In genomic region chr7:35819486-35819885, GRCm38 (mm10) we compare ENCODE assay signal across 16 mouse cellular contexts. TPM values are rescaled to one million over a fixed set of nuclear protein-coding genes. Genes with fewer than 3 reads are reported as not detected.
DNase-seq lines count a peak whose midpoint lies in the region; ATAC-seq and TF ChIP-seq lines count a peak whose summit lies in the region.
"Had no signal": no experiment of that assay in that cellular context is flagged by ENCODE, and none has a peak within 500 bp of the region (broad histone marks: within the 10 kb centered on the region; RNA-seq: fewer than 3 reads in every experiment).

No protein-coding gene starts in this region.

- 0 out of 2 replicates have a peak, but pooled peaks cover 3% of the 10 kb centered on the region for H3K9me3 ChIP-seq in heart, embryonic 11.5 days (replicated peaks; ENCODE audit: control insufficient read depth, low read length)
- no peaks in the 10 kb centered on the region for H3K9me3 ChIP-seq in hindbrain, embryonic 13.5 days
- H3K9me3 ChIP-seq: embryonic facial prominence, embryonic 12.5 days; limb, embryonic 10.5 days; midbrain, embryonic 12.5 days had no signal

- no peak for TF ChIP-seq CTCF in Patski (IDR thresholded peaks at IDR 0.05)

- POLR2A ChIA-PET in Patski (lab: Charles Lee): no interaction called here

- WGBS in heart, embryonic 11.5 days (ENCODE audit: insufficient replicate concordance): 66% methylated on average over 4 of the region's 4 CpGs
- 73% methylated on average over 4 of the region's 4 CpGs for WGBS in hindbrain, embryonic 13.5 days

- H3K27ac ChIP-seq in heart, embryonic 11.5 days (ENCODE audit: low read depth, low read length): no peak overlapping the region
- no peak overlapping the region for H3K27ac ChIP-seq in hindbrain, embryonic 13.5 days
- H3K27ac ChIP-seq: embryonic facial prominence, embryonic 12.5 days; forebrain, embryonic 10.5 days; limb, embryonic 10.5 days; liver, embryonic 14.5 days; midbrain, embryonic 12.5 days had no signal

- no peaks in the 10 kb centered on the region for H3K4me1 ChIP-seq in heart, embryonic 11.5 days (ENCODE audit: control insufficient read depth, insufficient read depth, low read length)
- no peaks in the 10 kb centered on the region for H3K4me1 ChIP-seq in hindbrain, embryonic 13.5 days (replicated peaks)
- H3K4me1 ChIP-seq: embryonic facial prominence, embryonic 12.5 days; forebrain, embryonic 10.5 days; midbrain, embryonic 12.5 days had no signal

- no peaks in the 10 kb centered on the region for H3K27me3 ChIP-seq in heart, embryonic 11.5 days (ENCODE audit: control insufficient read depth, insufficient read depth, low read length)
- H3K27me3 ChIP-seq in Patski: no peaks in the 10 kb centered on the region
- H3K27me3 ChIP-seq in hindbrain, embryonic 13.5 days: no peaks in the 10 kb centered on the region
- H3K27me3 ChIP-seq: embryonic facial prominence, embryonic 12.5 days; midbrain, embryonic 12.5 days had no signal

- no peak overlapping the region for H3K4me3 ChIP-seq in heart, embryonic 11.5 days (ENCODE audit: low read depth, low read length)
- H3K4me3 ChIP-seq in hindbrain, embryonic 13.5 days: no peak overlapping the region
- H3K4me3 ChIP-seq: embryonic facial prominence, embryonic 12.5 days; forebrain, embryonic 10.5 days; limb, embryonic 10.5 days; midbrain, embryonic 12.5 days had no signal

- ATAC-seq in heart, embryonic 11.5 days (replicated peaks; ENCODE audit: insufficient number of reproducible peaks, low FRiP score, low TSS enrichment): no peak
- no peak for ATAC-seq in Patski
- ATAC-seq in hindbrain, embryonic 13.5 days (ENCODE audit: low FRiP score): no peak

- intact Hi-C loops in heart, postnatal 14 days (cut with DNase I): no loop called here
- intact Hi-C loops in left cerebral cortex, postnatal 36 days (cut with DNase I): no loop called here

- H3K4me2 ChIP-seq in heart, embryonic 11.5 days: no peak overlapping the region
- no peak overlapping the region for H3K4me2 ChIP-seq in hindbrain, embryonic 13.5 days
- H3K4me2 ChIP-seq: embryonic facial prominence, embryonic 12.5 days; midbrain, embryonic 12.5 days had no signal

- CTCF ChIA-PET in Patski (lab: Charles Lee): interaction anchor here (1.4 kb wide), 1 partner anchor 22 kb away, joined by 3 read pairs; no protein-coding TSS in a partner anchor

- no peaks in the 10 kb centered on the region for H3K36me3 ChIP-seq in heart, embryonic 11.5 days (ENCODE audit: control insufficient read depth, insufficient read depth, low read length)
- H3K36me3 ChIP-seq in hindbrain, embryonic 13.5 days: no peaks in the 10 kb centered on the region
- H3K36me3 ChIP-seq: embryonic facial prominence, embryonic 12.5 days; forebrain, embryonic 10.5 days; limb, embryonic 10.5 days; midbrain, embryonic 12.5 days had no signal

- in situ Hi-C loops in Patski (cut with MboI; ENCODE audit: low pct_unique_long_range_greater_than_20kb): no loop called here

- peak; percentile 16 to 56 for DNase-seq in heart, postnatal 14 days
- DNase-seq in Patski (ENCODE audit: low read depth, low spot score): peak; percentile 43
- peak; percentile 38 for DNase-seq in gastrocnemius, postnatal 25 days
- peak; percentile 80 for DNase-seq in lung, postnatal 10 days
- no peak for DNase-seq in cerebellum, adult 11-12 months
- no peak for DNase-seq in left cerebral cortex, postnatal 36 days (ENCODE audit: low spot score in 2 of 2)
- DNase-seq: B cell, adult 2 months; cerebellum, postnatal 14 days; thymus, adult 2 months had no signal

- H3K9ac ChIP-seq in heart, embryonic 11.5 days (ENCODE audit: low read depth, low read length): no peak overlapping the region
- no peak overlapping the region for H3K9ac ChIP-seq in hindbrain, embryonic 13.5 days
- H3K9ac ChIP-seq: embryonic facial prominence, embryonic 12.5 days; liver, embryonic 14.5 days; midbrain, embryonic 12.5 days had no signal

RNA-seq across cellular contexts. Expression of gene Zfp507, which starts 16.7 kb away (rescaled TPM):
- 10 to 100 TPM; 14.2 to 14.9 TPM for total RNA-seq in heart, postnatal 14 days (2021)
- polyA plus RNA-seq in heart, embryonic 11.5 days (2014; fragmentation: Nextera tagmentation; extraction: Ambion mirVana): 11.6 and 14.4 TPM in 2 replicates
- 19.1 TPM for polyA plus RNA-seq in Patski (2021)
- 10 to 100 TPM; 13.8 to 15.4 TPM for total RNA-seq in gastrocnemius, postnatal 25 days (2021)
- 10 to 100 TPM; 29.4 to 33.2 TPM for total RNA-seq in left cerebral cortex, postnatal 36 days (2021)
- 16.9 and 18.5 TPM in 2 replicates for polyA plus RNA-seq in hindbrain, embryonic 13.5 days (2015; fragmentation: Nextera tagmentation; extraction: Ambion mirVana)

Comparison
In these comparisons a context has a peak if more than half of its experiments do, and no peak if none do; other contexts are left out.
1. DNase-seq: peak in heart, postnatal 14 days (2 of 2), Patski (single experiment), gastrocnemius, postnatal 25 days (single experiment) and lung, postnatal 10 days (single experiment); none in cerebellum, adult 11-12 months (single experiment) and left cerebral cortex, postnatal 36 days (0 of 2).